In genomic region chr15:94544052-94544636, GRCm38 (mm10) we compare ENCODE assay signal across 8 mouse cellular contexts. TPM values are rescaled to one million over a fixed set of nuclear protein-coding genes. Genes with fewer than 3 reads are reported as not detected.
DNase-seq lines count a peak whose midpoint lies in the region; ATAC-seq and TF ChIP-seq lines count a peak whose summit lies in the region.

No protein-coding gene starts in this region.

- no peak for DNase-seq in heart, adult 8-10 months (ENCODE audit: low spot score)
- DNase-seq in liver, postnatal 0 days, result no peak
- DNase-seq in frontal cortex, postnatal 10 days (ENCODE audit: low spot score in 2 of 2), result no peak
- no peak for DNase-seq in spleen, postnatal 10 days (ENCODE audit: low spot score in 2 of 2)
- DNase-seq in layer of hippocampus, adult 8-10 months (ENCODE audit: low spot score in 2 of 2), result no peak

- TF ChIP-seq EP300 in ES-Bruce4 (IDR thresholded peaks at IDR 0.05; ENCODE audit: insufficient read depth, low read depth, low read length), result no peak
- TF ChIP-seq EP300 in liver, postnatal 0 days (IDR thresholded peaks at IDR 0.05; ENCODE audit: low read depth), result no peak

- 40% methylated on average over 9 of the region's 9 CpGs for whole genome bisulfite sequencing in heart, embryonic 15.5 days
- WGBS in forebrain, embryonic 16.5 days, result 39% methylated on average over 9 of the region's 9 CpGs
- WGBS in liver, postnatal 0 days (ENCODE audit: insufficient replicate concordance), result 33% methylated on average over 9 of the region's 9 CpGs

- H3K4me3 ChIP-seq in heart, embryonic 15.5 days, result peak overlapping the region; percentile 94
- H3K4me3 ChIP-seq in ES-Bruce4 (ENCODE audit: low read depth, low read length), result peak overlapping the region; percentile 93
- H3K4me3 ChIP-seq in forebrain, embryonic 16.5 days (replicated peaks; ENCODE audit: low read length), result peak overlapping the region; percentile 70
- peak overlapping the region; percentile 75 for H3K4me3 ChIP-seq in liver, postnatal 0 days (ENCODE audit: low read depth, low read length)

- H3K36me3 ChIP-seq in heart, embryonic 15.5 days, result no peaks in the 10 kb centered on the region; the same call in 1 of the 2 replicates
- H3K36me3 ChIP-seq in ES-Bruce4 (ENCODE audit: control insufficient read depth, insufficient read depth, low read length, poor library complexity, severe bottlenecking), result no peaks in the 10 kb centered on the region
- H3K36me3 ChIP-seq in forebrain, embryonic 16.5 days (ENCODE audit: control insufficient read depth, insufficient read depth), result no peaks in the 10 kb centered on the region
- H3K36me3 ChIP-seq in liver, postnatal 0 days (replicated peaks; ENCODE audit: insufficient read depth, low read length), result peaks cover 6% of the 10 kb centered on the region

- no peak for TF ChIP-seq CTCF in ES-Bruce4 (IDR thresholded peaks at IDR 0.05; ENCODE audit: low read depth, low read length)
- TF ChIP-seq CTCF in liver, postnatal 0 days (IDR thresholded peaks at IDR 0.05; ENCODE audit: low read depth), result no peak

- H3K9ac ChIP-seq in heart, embryonic 15.5 days, result peak overlapping the region; percentile 73
- H3K9ac ChIP-seq in ES-Bruce4 (ENCODE audit: low read depth, poor library complexity, severe bottlenecking), result peak overlapping the region; percentile 41
- peak overlapping the region; percentile 73 for H3K9ac ChIP-seq in forebrain, embryonic 16.5 days (replicated peaks; ENCODE audit: low read depth, low read length)
- H3K9ac ChIP-seq in liver, postnatal 0 days (replicated peaks), result peak overlapping the region; percentile 70

- ATAC-seq in heart, embryonic 15.5 days (replicated peaks; ENCODE audit: insufficient number of reproducible peaks, insufficient read depth, low FRiP score, low read depth), result no peak
- no peak for ATAC-seq in forebrain, embryonic 16.5 days
- no peak for ATAC-seq in liver, postnatal 0 days

- H3K4me1 ChIP-seq in heart, embryonic 15.5 days (replicated peaks), result peaks cover 7% of the 10 kb centered on the region
- no peaks in the 10 kb centered on the region for H3K4me1 ChIP-seq in ES-Bruce4 (ENCODE audit: control insufficient read depth, insufficient read depth, low read length)
- peaks cover 6% of the 10 kb centered on the region for H3K4me1 ChIP-seq in forebrain, embryonic 16.5 days (replicated peaks; ENCODE audit: control insufficient read depth, insufficient read depth, low read length)
- peaks cover 11% of the 10 kb centered on the region for H3K4me1 ChIP-seq in liver, postnatal 0 days (ENCODE audit: insufficient read depth)

- TF ChIP-seq POLR2A in ES-Bruce4 (IDR thresholded peaks at IDR 0.05; ENCODE audit: insufficient read depth, low read length), result no peak

- peak overlapping the region; percentile 90 for H3K4me2 ChIP-seq in heart, embryonic 15.5 days
- peak overlapping the region; percentile 74 for H3K4me2 ChIP-seq in forebrain, embryonic 16.5 days (ENCODE audit: low read length)
- peak overlapping the region; percentile 79 for H3K4me2 ChIP-seq in liver, postnatal 0 days (ENCODE audit: low read depth, low read length)

- H3K9me3 ChIP-seq in heart, embryonic 15.5 days (replicated peaks), result no peaks in the 10 kb centered on the region
- no peaks in the 10 kb centered on the region for H3K9me3 ChIP-seq in ES-Bruce4 (replicated peaks; ENCODE audit: control insufficient read depth, insufficient read depth, low read length, poor library complexity, severe bottlenecking)
- no peaks in the 10 kb centered on the region for H3K9me3 ChIP-seq in forebrain, embryonic 16.5 days (ENCODE audit: control insufficient read depth, low read length)
- no peaks in the 10 kb centered on the region for H3K9me3 ChIP-seq in liver, postnatal 0 days (ENCODE audit: low read length)

- H3K27me3 ChIP-seq in heart, embryonic 15.5 days, result no peaks in the 10 kb centered on the region
- H3K27me3 ChIP-seq in ES-Bruce4 (ENCODE audit: control insufficient read depth, insufficient read depth, low read length, poor library complexity, severe bottlenecking), result no peaks in the 10 kb centered on the region
- H3K27me3 ChIP-seq in forebrain, embryonic 16.5 days (replicated peaks; ENCODE audit: control insufficient read depth, insufficient read depth, low read length), result no peaks in the 10 kb centered on the region
- H3K27me3 ChIP-seq in liver, postnatal 0 days (ENCODE audit: insufficient read depth, low read length), result no peaks in the 10 kb centered on the region

- H3K27ac ChIP-seq in heart, embryonic 15.5 days, result peak overlapping the region; percentile 75
- no peak overlapping the region for H3K27ac ChIP-seq in ES-Bruce4 (ENCODE audit: insufficient read depth, low read length)
- no peak overlapping the region for H3K27ac ChIP-seq in forebrain, embryonic 16.5 days (ENCODE audit: low read length)
- H3K27ac ChIP-seq in liver, postnatal 0 days (ENCODE audit: low read depth), result peak overlapping the region; percentile 91

RNA-seq across cellular contexts. Expression of gene Irak4, which starts 0.7 kb away (rescaled TPM):
- 4.1 and 5.8 TPM in 2 replicates for polyA plus RNA-seq in heart, embryonic 15.5 days (2015; fragmentation: Nextera tagmentation; extraction: Ambion mirVana)
- total RNA-seq in heart, adult 8-10 months (2022), result 1 to 10 TPM; 4.6 to 7.5 (median 5.3) TPM
- polyA plus RNA-seq in ES-Bruce4 (2011; ENCODE audit: insufficient read depth, insufficient read length, low read depth, missing spikeins), result 1.8 and 2.4 TPM in 2 replicates
- polyA plus RNA-seq in forebrain, embryonic 16.5 days (2015; fragmentation: Nextera tagmentation; extraction: Ambion mirVana), result 1.4 and 1.5 TPM in 2 replicates
- 5.0 and 5.6 TPM in 2 replicates for polyA plus RNA-seq in liver, postnatal 0 days (2015; fragmentation: Nextera tagmentation; extraction: Ambion mirVana)
- 1 to 10 TPM; 1.7 to 5.0 (median 3.3) TPM for total RNA-seq in layer of hippocampus, adult 8-10 months (2022)

RNA-seq across cellular contexts. Expression of gene Pus7l, which starts 0.8 kb away (rescaled TPM):
- polyA plus RNA-seq in heart, embryonic 15.5 days (2015; fragmentation: Nextera tagmentation; extraction: Ambion mirVana), result 3.9 and 4.9 TPM in 2 replicates
- total RNA-seq in heart, adult 8-10 months (2022), result 1 to 10 TPM; 1.7 to 2.5 (median 2.1) TPM
- polyA plus RNA-seq in ES-Bruce4 (2011; ENCODE audit: insufficient read depth, insufficient read length, low read depth, missing spikeins), result 4.5 and 7.3 TPM in 2 replicates
- polyA plus RNA-seq in forebrain, embryonic 16.5 days (2015; fragmentation: Nextera tagmentation; extraction: Ambion mirVana), result 4.8 and 5.2 TPM in 2 replicates
- 1.9 and 2.0 TPM in 2 replicates for polyA plus RNA-seq in liver, postnatal 0 days (2015; fragmentation: Nextera tagmentation; extraction: Ambion mirVana)
- total RNA-seq in layer of hippocampus, adult 8-10 months (2022), result 1 to 10 TPM; 2.6 to 3.6 (median 3.2) TPM

RNA-seq across cellular contexts. Expression of gene Twf1, which starts 45.5 kb away (rescaled TPM):
- polyA plus RNA-seq in heart, embryonic 15.5 days (2015; fragmentation: Nextera tagmentation; extraction: Ambion mirVana), result 40.0 and 49.1 TPM in 2 replicates
- 10 to 100 TPM; 12.5 to 19.9 (median 13.7) TPM for total RNA-seq in heart, adult 8-10 months (2022)
- polyA plus RNA-seq in ES-Bruce4 (2011; ENCODE audit: insufficient read depth, insufficient read length, low read depth, missing spikeins), result 92.3 and 94.9 TPM in 2 replicates
- 88.5 and 102 TPM in 2 replicates for polyA plus RNA-seq in forebrain, embryonic 16.5 days (2015; fragmentation: Nextera tagmentation; extraction: Ambion mirVana)
- 30.7 and 31.2 TPM in 2 replicates for polyA plus RNA-seq in liver, postnatal 0 days (2015; fragmentation: Nextera tagmentation; extraction: Ambion mirVana)
- total RNA-seq in layer of hippocampus, adult 8-10 months (2022), result 10 to 100 TPM; 45.4 to 55.3 (median 50.7) TPM

Comparison
In these comparisons a context has a peak if more than half of its experiments do, and no peak if none do; other contexts are left out.
1. H3K27ac ChIP-seq: peak in heart, embryonic 15.5 days (single experiment) and liver, postnatal 0 days (single experiment); none in ES-Bruce4 (single experiment) and forebrain, embryonic 16.5 days (single experiment).
2. Peak in every context shown above with its lines, with median percentiles within 50 percentile points of each other: H3K4me2 ChIP-seq, H3K4me3 ChIP-seq and H3K9ac ChIP-seq.